Mouse (Mus musculus): ENCODE data around the gene Adamts3. TPM values are rescaled to one million over a fixed set of nuclear protein-coding genes. Genes with fewer than 3 reads are reported as not detected.

Gene Adamts3
- polyA plus RNA-seq, 1 experiment: not detected

DNA sequence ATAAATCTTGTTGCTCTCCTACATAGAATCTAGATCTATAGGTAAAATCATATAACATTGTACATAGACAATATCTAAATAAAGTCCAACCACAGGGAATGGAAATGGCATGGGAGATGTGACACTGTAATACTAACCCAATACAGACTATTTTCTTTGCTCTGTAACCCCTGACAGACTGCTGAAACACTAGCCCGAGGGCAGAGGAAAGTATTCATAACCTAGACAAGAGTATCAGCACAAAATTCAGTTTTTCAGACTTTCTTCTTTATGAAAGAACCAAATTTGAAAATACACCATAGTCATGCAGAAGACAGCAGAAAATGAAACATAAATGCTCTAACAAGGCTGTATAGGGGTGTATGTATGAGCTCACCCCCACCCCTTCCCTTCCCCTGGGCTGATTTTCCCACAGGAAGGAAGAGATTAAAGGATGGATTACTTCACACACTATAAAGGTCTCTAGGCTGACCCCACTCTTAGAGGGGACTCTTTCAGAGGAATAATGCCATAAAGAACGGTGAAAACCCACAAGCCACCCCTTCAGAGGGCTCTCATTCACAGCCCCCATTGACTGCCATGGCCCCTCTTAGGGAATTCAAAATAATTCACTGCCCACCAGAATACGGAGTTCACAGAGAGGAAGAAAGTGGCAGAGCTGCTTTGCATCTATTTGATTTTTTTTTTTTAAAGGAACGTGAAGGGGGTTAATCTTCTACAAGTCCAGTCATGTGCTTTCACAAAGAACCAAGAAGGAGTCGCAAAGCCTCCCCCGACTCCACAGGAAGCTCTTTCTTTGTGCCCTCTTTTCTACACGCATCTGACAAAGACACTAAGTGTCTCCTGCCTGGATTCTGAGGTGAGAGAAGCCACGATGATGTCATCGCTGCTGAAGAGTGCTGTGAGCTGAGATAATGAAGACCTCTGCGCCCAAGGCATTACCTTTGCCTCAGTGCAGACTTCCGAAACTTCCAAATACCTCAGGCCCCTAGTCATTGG is 119.6 kb downstream of the Adamts3 start:
- no peak for TF ChIP-seq GATA1 (IDR thresholded peaks at IDR 0.05; ENCODE audit: low read length)

DNA sequence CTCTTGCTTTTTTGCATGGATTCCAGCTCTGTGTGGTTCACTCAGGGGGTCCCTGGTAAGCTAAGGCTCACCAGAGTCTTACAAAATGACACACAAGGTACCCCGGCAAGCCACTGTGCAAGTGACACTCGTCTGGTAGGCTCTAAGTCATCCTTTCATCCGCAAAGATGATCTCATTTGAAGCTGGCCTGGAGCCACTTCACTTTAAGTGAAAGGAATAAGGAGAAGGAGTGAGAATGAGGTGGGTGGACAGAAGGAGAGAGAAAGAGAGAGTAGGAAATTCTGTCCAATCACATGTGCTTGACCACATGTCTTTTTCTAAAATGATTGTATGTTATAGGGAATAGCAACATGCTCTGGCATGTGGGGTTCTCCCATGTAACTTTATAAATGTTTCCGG is 122.8 kb downstream of the Adamts3 start:
- no peak for TF ChIP-seq GATA1 (IDR thresholded peaks at IDR 0.05; ENCODE audit: low read length)

DNA sequence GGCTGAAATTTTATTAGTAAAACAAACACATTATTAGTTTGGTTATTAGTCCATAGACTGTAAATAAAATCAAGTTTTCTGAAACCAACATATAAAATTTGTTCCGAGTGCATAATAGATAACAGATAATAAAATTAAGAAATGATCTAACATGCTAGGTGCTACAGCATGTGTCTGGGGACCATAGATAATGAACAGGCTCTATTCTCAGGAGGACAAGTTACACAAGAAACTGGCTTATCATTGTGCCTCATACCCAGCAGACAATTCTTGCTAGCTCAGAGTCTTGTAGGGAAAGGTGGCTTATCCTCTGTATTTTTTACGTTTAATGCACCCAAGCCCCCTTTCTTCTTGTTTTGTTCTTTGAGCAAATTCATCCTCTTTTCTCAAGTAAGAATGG is 131.3 kb downstream of the Adamts3 start:
- no peak for TF ChIP-seq GATA1 (IDR thresholded peaks at IDR 0.05; ENCODE audit: low read length)

DNA sequence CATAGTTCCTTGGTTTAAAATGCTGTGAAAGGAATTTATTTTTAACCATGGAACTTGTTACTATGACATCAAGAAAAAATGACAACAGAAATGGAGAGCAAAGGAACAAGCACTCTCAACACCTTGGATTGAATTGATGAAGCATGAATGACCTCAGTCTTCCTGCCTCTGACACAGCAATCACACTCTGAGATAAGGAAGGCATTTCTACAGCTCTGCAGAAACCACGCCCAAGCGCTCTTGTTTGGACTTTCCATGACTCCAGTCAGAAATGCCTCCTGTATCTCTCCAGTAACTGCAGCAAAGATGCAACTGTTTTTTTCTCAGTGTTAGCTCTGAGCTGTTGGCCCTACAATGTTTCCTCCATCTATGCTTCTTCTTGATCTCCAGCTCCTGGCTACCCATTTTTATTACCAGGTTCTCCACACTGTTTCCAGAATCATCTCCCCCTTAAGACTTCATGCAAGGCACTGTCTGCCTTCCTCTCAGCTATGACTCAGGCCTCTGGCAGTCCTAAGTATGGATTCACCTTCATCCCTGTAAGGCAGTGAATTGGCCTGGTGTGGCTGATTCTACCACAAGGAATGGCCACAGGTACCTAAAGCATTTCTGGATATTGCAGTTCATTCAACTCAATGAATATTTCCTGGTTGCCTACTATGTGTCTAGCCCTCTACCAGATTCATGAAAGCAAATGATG is 134.8 kb downstream of the Adamts3 start:
- TF ChIP-seq GATA1 (IDR thresholded peaks at IDR 0.05; ENCODE audit: low read length): no peak

DNA sequence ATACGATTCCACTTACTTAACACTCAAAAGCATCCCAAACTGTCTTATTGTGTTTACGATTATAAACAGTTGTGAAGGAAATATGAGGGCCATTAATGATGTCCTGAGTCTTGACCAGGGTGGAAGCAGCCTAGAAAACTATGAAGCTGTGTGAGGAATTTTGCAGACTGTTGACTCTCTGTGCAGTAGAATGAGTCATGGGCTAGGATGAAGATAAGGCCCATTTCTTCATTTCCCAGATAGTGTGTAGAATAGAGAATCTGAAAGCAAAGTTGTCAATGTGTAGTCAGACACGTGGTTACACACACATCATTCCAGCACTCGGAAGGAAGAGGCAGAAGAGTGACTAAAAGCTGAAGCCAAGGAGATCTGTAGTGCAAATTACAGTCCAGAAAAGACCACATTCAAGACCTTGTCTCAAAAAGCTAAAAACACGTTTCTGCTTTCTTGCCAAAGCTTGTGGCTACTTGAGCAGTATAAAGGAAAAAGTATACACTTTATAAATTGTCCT is 135.9 kb downstream of the Adamts3 start:
- TF ChIP-seq GATA1 (IDR thresholded peaks at IDR 0.05; ENCODE audit: low read length): no peak

DNA sequence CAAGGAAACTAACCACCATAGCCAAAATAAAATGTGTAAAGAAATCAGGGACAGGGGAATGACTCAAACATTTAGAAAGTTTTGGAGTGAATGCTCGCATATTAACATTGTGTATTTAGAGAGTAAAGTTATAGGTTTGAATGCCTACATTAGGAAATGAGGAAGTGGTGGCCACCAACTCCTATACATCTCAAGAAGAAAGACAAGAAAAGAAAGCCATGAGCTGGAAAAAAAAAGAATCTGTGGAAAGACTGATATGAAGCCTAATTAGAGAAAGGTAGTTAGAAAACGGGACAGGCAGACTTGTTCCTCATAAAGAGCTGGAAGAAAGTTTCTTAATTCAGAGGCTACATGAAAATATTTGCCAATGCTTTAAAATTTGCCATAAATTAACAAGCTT is 138.0 kb downstream of the Adamts3 start:
- TF ChIP-seq GATA1 (IDR thresholded peaks at IDR 0.05; ENCODE audit: low read length): no peak

DNA sequence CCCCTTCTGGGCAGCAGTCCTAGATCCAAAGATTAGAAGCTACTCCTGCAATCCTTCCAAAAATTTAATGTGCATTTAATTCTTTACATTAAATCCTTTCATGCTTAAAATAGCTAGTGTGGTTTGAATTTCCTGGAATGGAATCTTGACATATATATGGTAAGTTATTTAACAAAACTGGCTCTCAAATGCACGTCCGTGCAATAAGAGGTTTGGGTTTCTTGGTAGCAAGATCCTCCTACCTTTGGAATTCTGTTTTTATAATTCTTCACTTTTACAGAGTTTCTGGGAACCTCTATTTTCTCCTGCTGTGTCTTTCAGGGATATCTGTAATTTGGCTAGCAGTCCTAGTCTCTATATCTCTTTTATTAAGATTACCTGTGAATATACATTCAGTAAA is 148.4 kb downstream of the Adamts3 start:
- TF ChIP-seq GATA1 (IDR thresholded peaks at IDR 0.05; ENCODE audit: low read length): no peak

DNA sequence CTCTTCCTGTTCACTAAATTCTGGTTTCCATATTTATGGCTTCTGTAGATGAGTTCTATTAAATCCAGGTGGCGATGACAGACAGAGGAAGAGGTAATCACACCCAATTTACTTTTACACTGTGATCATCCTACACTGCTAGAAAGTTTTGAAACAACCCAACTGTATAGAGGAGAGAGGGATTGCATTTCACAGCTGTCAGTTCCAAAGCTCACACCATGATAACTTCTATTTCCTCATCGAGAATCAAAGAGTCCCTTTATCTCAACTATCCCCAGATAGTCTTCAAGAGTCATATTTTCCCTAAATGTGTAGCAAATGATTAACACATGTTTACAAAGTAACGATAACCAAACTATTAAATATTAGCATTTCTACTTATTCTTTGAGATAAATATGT is 152.7 kb downstream of the Adamts3 start:
- no peak for TF ChIP-seq GATA1 (IDR thresholded peaks at IDR 0.05; ENCODE audit: low read length)

DNA sequence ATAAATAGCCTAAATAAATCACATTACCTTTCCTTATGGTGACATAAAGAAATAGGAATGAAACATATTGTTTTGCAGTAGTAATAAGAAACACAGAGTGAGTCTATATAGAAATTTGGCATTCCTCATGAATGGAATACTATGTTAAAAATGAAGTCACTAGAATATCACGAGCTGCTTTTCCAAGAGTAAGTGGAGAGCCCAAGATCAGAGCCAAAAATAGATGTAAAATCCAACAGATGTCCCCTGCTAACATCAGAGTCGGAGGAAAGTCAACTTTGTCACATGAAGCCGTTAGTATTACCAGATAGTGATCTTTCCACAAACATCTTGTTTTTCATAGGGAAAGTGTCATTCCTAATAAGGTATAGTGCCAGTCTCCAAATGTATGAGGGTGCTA is 155.0 kb downstream of the Adamts3 start:
- no peak for TF ChIP-seq GATA1 (IDR thresholded peaks at IDR 0.05; ENCODE audit: low read length)

DNA sequence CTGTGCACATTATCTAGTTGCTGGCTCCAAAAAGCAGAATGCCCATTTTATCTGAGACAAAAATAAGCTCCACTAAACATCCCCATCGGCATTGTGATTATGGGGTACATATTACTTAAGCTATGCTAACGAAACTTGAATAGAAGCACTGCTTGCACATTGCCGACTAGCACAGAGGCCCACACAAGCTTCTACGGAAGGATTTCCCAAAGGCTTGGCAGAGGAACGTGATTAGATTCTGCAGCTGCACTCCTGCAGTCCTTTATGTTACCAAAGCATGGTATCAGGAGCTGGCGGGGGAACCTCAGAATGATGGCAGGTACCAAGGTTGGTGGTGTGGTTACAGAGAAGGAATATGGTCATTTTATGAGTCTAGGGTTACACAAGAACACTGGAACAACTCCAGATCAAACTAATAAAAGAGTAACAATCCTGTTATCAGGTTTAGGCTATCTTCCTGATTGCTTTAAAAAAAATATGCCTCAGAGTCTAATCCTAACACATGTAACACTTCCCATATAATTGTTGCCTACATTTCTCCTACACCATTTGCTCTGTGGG is 155.6 kb downstream of the Adamts3 start:
- no peak for TF ChIP-seq GATA1 (IDR thresholded peaks at IDR 0.05; ENCODE audit: low read length)

DNA sequence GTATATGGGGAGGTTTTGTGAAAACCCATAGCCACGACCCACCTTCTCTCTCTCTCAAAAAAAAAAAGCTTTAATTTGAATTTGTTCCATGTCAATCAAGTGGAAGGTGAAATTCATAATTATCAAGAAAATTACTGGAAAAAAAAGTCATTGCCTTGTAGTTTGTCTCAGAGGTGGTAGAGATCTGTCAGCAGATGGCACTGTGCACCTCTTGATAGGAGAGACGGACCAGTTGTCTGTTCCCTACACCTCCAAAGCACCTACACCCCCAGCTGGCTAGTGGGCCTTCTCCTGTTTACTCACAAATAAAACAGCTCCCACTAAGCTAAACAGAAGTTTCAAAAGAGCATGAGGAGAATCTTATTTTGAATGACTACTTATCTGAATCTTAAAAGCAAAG is 168.6 kb downstream of the Adamts3 start:
- TF ChIP-seq GATA1 (IDR thresholded peaks at IDR 0.05; ENCODE audit: low read length): no peak

DNA sequence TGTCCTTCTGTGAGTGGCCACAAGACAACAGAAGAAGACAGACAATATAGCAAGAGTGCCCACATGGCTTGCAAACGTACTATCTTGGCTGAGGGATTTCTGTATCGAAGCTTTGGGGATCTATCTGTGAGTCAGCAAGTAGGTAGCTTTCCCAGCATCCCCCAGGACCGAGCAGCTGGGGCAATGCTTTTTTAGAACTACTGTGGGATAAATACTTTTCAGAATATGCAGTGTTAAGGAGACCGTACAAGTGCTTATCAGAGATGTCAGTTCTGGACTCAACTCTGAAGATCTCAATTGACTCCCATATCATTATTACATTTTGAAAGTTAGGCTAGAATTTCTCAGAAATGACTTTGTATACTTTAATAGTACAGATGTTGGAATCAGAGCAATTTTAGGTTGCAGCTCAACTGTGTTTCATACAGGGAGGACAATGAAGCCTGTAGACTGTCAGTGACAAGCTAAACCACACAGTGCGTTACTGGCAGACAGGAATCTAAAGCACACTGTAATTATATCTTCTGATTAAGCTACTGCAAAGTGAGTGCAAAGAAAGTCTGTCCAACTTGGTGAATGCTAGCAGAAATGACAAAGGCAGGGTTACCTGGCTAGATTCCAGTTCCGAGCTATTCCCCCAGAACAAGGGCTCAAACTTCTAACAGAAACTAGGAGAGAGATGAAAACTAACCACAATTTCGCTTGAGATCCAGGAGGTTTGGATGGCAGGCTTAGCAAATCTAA is 171.8 kb downstream of the Adamts3 start:
- TF ChIP-seq GATA1 (IDR thresholded peaks at IDR 0.05; ENCODE audit: low read length): no peak

DNA sequence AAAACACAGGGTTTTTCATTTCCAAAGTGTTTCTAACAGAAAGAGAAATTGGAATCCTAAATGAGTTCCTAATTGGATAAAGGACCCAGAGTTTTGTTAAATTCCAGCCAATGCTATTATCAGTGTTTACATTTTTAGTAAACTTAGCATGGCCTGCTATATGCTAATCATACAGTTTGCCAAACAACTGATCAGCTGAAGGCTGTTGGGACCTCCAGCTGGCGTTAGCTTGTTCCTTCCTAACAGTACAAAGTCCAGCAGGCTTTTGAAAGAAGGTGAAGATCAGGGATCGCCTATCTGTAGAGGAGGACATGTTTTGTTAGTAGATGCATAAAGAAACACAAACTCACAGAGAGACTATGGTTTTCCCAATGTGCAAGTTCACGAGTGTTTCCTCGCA is 173.7 kb downstream of the Adamts3 start:
- TF ChIP-seq GATA1 (IDR thresholded peaks at IDR 0.05; ENCODE audit: low read length): no peak

DNA sequence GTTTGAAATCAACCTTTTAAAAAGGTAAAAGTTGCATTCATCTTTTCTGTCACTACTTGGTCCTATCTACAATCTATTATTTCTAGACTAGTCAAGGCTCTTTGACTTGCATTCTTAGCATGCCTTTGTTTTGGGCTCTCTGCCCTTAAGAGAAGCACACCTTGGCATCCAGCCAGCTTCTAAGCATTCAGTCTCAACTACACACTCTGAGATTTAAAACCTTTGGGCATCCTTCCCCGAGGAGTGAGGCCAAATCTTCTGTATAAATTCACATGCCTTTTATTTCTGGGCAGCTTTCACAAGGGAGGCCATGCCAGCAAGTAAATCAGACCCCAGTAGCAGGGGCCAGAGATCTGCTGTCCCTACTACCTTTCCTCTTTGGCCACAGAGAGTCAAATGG is 178.9 kb downstream of the Adamts3 start:
- TF ChIP-seq GATA1 (IDR thresholded peaks at IDR 0.05; ENCODE audit: low read length): no peak

DNA sequence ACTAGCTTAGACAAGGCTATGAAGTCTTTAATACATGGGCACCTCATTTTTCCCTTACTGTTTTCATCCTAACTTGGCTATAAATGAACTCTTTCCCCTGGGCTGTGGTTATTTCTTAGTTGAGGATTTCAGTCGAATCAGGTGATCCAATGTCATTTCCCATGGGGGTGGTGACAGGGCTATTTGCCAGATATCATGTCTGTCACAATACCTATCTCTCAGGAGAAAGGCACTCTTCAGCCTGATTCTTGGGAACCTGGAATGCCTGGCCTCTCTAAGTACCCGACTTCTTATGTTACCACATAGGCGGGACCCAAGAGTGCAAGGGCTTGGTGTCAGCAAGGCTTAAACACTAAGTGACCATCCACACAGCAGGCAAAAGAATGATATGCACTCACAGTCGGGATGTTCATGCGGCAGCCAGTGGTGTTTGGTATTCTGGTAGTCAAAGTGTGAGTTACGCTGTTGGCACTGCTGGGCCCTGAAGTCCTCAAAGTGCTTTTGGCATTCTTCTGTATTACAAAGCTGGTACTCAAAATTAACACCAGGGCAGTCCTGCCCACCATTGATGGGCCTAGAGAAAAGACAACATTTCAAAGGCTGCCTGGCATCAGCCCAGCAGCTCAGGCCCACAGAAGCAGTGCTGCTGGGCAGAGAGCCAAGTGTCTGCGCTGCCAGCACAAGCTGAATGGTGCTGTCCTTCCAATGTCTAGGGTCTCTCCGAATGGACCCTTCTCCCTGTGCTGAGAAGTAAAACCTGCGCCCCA is 181.7 kb downstream of the Adamts3 start:
- TF ChIP-seq GATA1 (IDR thresholded peaks at IDR 0.05; ENCODE audit: low read length): no peak

All from G1E-ER4 (cell line).